Mouse (Mus musculus) ES-E14 (cell line): ENCODE results near the gene Hba-a1. TPM values are rescaled to one million over a fixed set of nuclear protein-coding genes. Genes with fewer than 3 reads are reported as not detected.

Experiments
- DNase-seq: peaks from one replicate; pipeline ENCODE4 v3.0.0-alpha.2; 2013; ENCODE audit warnings: low read depth, low spot score
- H3K27ac ChIP-seq: 2 replicates; pipeline ENCODE4 v1.5.1; 2012; ENCODE audit warnings: low read depth, mild to moderate bottlenecking, low read length, moderate library complexity, mixed read lengths; ENCODE audit not compliant: poor library complexity, insufficient read depth, severe bottlenecking
- H3K36me3 ChIP-seq: 2 replicates; pipeline ENCODE4 v1.6.1; 2012; ENCODE audit warnings: mild to moderate bottlenecking, low read length, moderate library complexity, mixed read lengths; ENCODE audit not compliant: control insufficient read depth, poor library complexity, insufficient read depth, severe bottlenecking
- H3K4me1 ChIP-seq, 2 experiments: fragments of 150-350 bp in 1 of 2; sonication (generic) in 1 of 2; 2 replicates each; pipeline ENCODE4 v1.6.1; 2012; ENCODE audit warnings: low read length in 2 of 2, mild to moderate bottlenecking in 1 of 2, mixed read lengths in 1 of 2; ENCODE audit not compliant: control insufficient read depth in 2 of 2, insufficient read depth in 2 of 2, poor library complexity in 1 of 2
- H3K4me3 ChIP-seq, 2 experiments: fragments of 150-350 bp in 1 of 2; sonication (generic) in 1 of 2; 2 replicates each; pipeline ENCODE4 v1.5.1; 2012; ENCODE audit warnings: low read length in 2 of 2, low read depth in 1 of 2, mild to moderate bottlenecking in 1 of 2, mixed read lengths in 1 of 2; ENCODE audit not compliant: insufficient read depth in 1 of 2, poor library complexity in 1 of 2, severe bottlenecking in 1 of 2
- H3K9ac ChIP-seq: 2 replicates; pipeline ENCODE4 v1.6.1; 2012; ENCODE audit warnings: low read depth, mild to moderate bottlenecking, low read length, mixed read lengths; ENCODE audit not compliant: poor library complexity, insufficient read depth, severe bottlenecking
- H3K9me3 ChIP-seq: fragments of 150-350 bp; sonication (generic); 2 replicates; pipeline ENCODE4 v1.6.1; 2012; ENCODE audit warnings: low read depth, mild to moderate bottlenecking, low read length; ENCODE audit not compliant: control insufficient read depth, insufficient read depth
- CHD2 ChIP-seq: IDR thresholded peaks from 2 replicates; pipeline ENCODE4 v1.6.1; 2014; ENCODE audit warnings: mild to moderate bottlenecking, low read depth, low read length, inconsistent platforms
- HCFC1 ChIP-seq: IDR thresholded peaks from 2 replicates; pipeline ENCODE4 v1.6.1; 2012; ENCODE audit warnings: low read length, inconsistent platforms, borderline replicate concordance; ENCODE audit not compliant: insufficient read depth
- MAFK ChIP-seq: IDR thresholded peaks from 2 replicates; pipeline ENCODE4 v1.6.1; 2014; ENCODE audit warnings: mild to moderate bottlenecking, low read depth, low read length, inconsistent platforms; ENCODE audit not compliant: insufficient read depth
- ZC3H11A ChIP-seq: IDR thresholded peaks from 2 replicates; pipeline ENCODE4 v1.6.1; 2012; ENCODE audit warnings: low read depth, mild to moderate bottlenecking, inconsistent platforms, low read length, borderline replicate concordance
- ZNF384 ChIP-seq: IDR thresholded peaks from 2 replicates; pipeline ENCODE4 v1.6.1; 2012; ENCODE audit warnings: low read depth, low read length, inconsistent platforms
- in situ Hi-C, 2 experiments: fragments of 600-800 bp; cut with MboI; formaldehyde crosslinking; loops; one replicate each; pipeline ENCODE4 v1.15.1; 2025; ENCODE audit warnings: low sequenced_read_pairs in 2 of 2, inconsistent platforms in 1 of 2; ENCODE audit not compliant: unreplicated experiment in 2 of 2
- total RNA-seq: library from RNA; depleted of rRNA; stranded (reverse); fragments of 300-350 nt; gene quantifications from 2 replicates; pipeline ENCODE4 v1.2.3, GENCODE M21; 2012

Hba-a1 gene
- total RNA-seq, 1 experiment = not detected

DNA sequence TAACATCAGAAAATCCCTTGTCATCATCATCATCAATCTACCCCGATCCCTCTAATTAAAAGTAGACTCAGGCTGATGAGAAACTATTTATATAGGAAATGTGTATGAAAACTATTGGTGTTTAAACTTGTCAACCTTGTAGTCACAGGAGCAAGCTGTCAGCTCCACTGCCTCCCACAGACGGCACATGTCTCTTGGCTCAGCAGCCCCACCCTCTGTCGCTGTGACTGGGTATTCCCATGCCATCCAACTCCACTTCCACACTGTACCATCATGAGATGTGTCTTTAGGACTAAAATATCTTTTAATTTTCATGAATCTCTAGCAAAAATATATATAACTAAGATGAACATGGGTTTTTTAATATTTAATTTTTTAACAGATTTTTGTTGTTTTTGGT, 35.0 kb upstream of the Hba-a1 start:
- peaks cover 0 to 2% of the 10 kb centered on the region in 2 experiments; a peak in 1 of 4 replicates for H3K4me1 ChIP-seq
- no peak for TF ChIP-seq CHD2
- TF ChIP-seq MAFK = no peak
- no peak for TF ChIP-seq ZNF384
- no peak for TF ChIP-seq ZC3H11A
- TF ChIP-seq HCFC1 = no peak
- no peak overlapping the region for H3K27ac ChIP-seq
- H3K9me3 ChIP-seq = no peaks in the 10 kb centered on the region
- no peak overlapping the region for H3K9ac ChIP-seq
- no peak overlapping the region for H3K4me3 ChIP-seq
- DNase-seq = no peak
- H3K36me3 ChIP-seq = peaks cover 17% of the 10 kb centered on the region
- in situ Hi-C loops = no loop called here

DNA sequence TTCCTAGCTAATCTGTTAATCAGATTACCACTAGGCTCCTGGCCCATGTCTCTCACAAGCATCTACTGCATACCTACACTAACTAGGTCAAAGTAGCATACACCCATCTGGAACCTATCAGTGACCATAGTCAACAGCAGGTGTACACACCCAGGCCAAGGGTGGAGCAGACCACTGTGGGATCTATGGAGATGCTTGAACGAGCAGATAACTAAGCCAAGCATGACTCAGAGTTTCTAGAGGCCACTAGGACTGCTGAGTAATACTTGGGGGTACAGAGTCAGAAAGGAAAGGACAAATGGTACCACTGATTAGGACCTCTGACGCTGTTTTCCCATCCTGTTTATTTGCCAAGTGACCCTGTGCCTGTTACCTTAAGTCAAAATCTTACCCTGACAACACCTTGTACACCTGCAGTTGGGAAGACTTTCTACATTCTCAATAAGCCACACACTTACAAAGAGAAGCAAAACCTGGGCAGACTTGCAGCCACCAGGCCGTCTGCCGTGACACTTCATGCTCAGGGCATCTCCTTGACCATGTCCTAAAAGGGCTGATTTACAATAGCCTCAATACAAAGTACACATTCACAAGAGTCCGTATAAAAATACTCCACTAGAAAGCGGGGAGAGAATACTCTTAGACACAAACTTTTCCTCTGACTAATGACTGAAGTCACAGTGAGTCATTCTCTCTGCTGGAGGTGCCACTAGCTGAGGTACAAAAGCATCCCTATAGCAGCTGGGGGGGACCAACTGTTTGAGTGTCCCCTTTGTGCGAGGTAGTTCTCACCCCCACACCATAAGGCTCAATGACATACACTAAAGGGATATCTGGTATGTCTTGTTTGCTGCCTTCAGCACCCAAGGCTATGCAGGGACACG, 32.2 kb upstream of the Hba-a1 start:
- TF ChIP-seq MAFK (no peak), HCFC1 (no peak), ZC3H11A (no peak), ZNF384 (no peak), CHD2 (no peak)
- DNase-seq = no peak
- H3K9ac ChIP-seq = no peak overlapping the region
- no peak overlapping the region for H3K4me3 ChIP-seq
- H3K4me1 ChIP-seq = no peaks in the 10 kb centered on the region
- in situ Hi-C loops = no loop called here
- H3K36me3 ChIP-seq = peaks cover 15% of the 10 kb centered on the region
- no peak overlapping the region for H3K27ac ChIP-seq
- no peaks in the 10 kb centered on the region for H3K9me3 ChIP-seq

DNA sequence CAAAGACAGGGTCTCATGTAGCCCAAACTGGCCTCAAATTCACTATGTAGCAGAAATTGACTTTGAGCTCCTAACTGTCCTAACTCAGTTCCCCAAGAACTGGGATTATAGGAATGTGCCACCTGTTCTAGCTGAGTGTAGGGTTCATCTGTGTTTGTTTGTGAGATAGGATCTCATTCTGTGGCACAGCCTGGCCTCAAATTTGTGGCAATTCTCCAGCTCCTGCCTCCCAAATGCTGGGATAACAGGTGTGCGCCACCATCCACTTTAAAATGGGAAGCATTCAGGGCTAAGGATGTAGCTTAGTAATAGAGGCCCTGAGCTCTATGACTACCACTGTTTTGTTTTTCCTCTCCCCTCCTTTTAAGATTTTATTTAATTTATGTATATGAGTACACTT, 30.2 kb upstream of the Hba-a1 start:
- Histone ChIP-seq H3K9me3 (no peaks in the 10 kb centered on the region), H3K27ac (no peak overlapping the region), H3K4me3 (no peak overlapping the region), H3K36me3 (peaks cover 9% of the 10 kb centered on the region), H3K4me1 (no peaks in the 10 kb centered on the region), H3K9ac (no peak overlapping the region)
- TF ChIP-seq ZC3H11A (no peak), ZNF384 (no peak), HCFC1 (no peak), MAFK (no peak), CHD2 (no peak)
- in situ Hi-C loops = no loop called here
- DNase-seq = no peak

DNA sequence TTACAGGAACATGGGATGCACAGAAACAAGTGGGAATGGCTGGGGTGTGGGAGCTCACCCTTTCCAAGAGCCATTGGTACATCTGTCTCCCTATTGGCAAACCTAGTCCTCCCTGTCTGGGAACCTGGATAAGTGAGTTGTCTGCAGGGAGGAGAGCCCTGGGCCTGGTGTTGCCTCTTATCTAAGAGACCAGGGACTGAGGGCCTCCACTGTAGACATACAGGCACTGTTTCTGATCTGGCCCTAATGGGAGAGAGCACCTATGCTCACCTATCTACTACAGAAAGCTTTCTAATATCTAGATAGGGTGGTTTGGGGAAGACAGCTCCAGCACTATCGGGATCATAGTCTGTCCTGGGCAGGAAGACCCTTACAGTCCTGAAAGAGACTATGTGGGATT, 27.2 kb upstream of the Hba-a1 start:
- peaks cover 4% of the 10 kb centered on the region; the same call in 1 of the 2 replicates for H3K36me3 ChIP-seq
- H3K4me1 ChIP-seq = no peaks in the 10 kb centered on the region
- no peak overlapping the region for H3K4me3 ChIP-seq
- H3K27ac ChIP-seq = no peak overlapping the region
- TF ChIP-seq CHD2 = no peak
- TF ChIP-seq MAFK = no peak
- TF ChIP-seq HCFC1 = no peak
- no peak for TF ChIP-seq ZNF384
- no peak for TF ChIP-seq ZC3H11A
- in situ Hi-C loops = no loop called here
- no peak for DNase-seq
- H3K9ac ChIP-seq = no peak overlapping the region
- no peaks in the 10 kb centered on the region for H3K9me3 ChIP-seq
